Mouse (Mus musculus) MEL (cell line): Measurements from ENCODE around the gene Lbx2. TPM values are rescaled to one million over a fixed set of nuclear protein-coding genes. Genes with fewer than 3 reads are reported as not detected.

Experiments
- DNase-seq: peaks from one replicate; pipeline ENCODE4 v3.0.0; 2011; ENCODE audit warnings: low read depth, low spot score
- H3K27ac ChIP-seq: 2 replicates; pipeline ENCODE4 v1.5.1; 2012; ENCODE audit warnings: low read depth, mild to moderate bottlenecking, control low read depth, low read length, moderate library complexity; ENCODE audit not compliant: control insufficient read depth
- H3K27me3 ChIP-seq, 2 experiments: fragments of 150-350 bp in 1 of 2; sonication (generic) in 1 of 2; 2 replicates each; pipeline ENCODE4 v1.6.1; 2012; ENCODE audit warnings: low read length in 2 of 2, mild to moderate bottlenecking in 2 of 2, improper control_type of control experiment in 1 of 2, moderate library complexity in 1 of 2; ENCODE audit not compliant: insufficient read depth in 2 of 2, control insufficient read depth in 1 of 2
- H3K36me3 ChIP-seq, 2 experiments: 2 replicates each; pipeline ENCODE4 v1.6.1; 2012 to 2014; ENCODE audit warnings: low read length in 2 of 2, improper control_type of control experiment in 1 of 2, inconsistent platforms in 1 of 2, mild to moderate bottlenecking in 1 of 2; ENCODE audit not compliant: insufficient read depth in 2 of 2, control insufficient read depth in 1 of 2
- H3K4me1 ChIP-seq, 2 experiments: fragments of 150-350 bp in 1 of 2; sonication (generic) in 1 of 2; 2 replicates each; pipeline ENCODE4 v1.6.1; 2012; ENCODE audit warnings: low read length in 2 of 2, improper control_type of control experiment in 1 of 2, mild to moderate bottlenecking in 1 of 2; ENCODE audit not compliant: insufficient read depth in 2 of 2, control insufficient read depth in 1 of 2
- H3K4me3 ChIP-seq, 2 experiments: fragments of 150-350 bp in 1 of 2; sonication (generic) in 1 of 2; 2 replicates each; pipeline ENCODE4 v1.5.1; 2012; ENCODE audit warnings: low read depth in 2 of 2, low read length in 2 of 2, mild to moderate bottlenecking in 2 of 2, moderate library complexity in 2 of 2, control low read depth in 1 of 2, improper control_type of control experiment in 1 of 2; ENCODE audit not compliant: control insufficient read depth in 1 of 2, insufficient read depth in 1 of 2
- H3K79me2 ChIP-seq: 2 replicates; pipeline ENCODE4 v1.6.1; 2012; ENCODE audit warnings: mild to moderate bottlenecking, low read length, moderate library complexity; ENCODE audit not compliant: control insufficient read depth, poor library complexity, insufficient read depth
- H3K9ac ChIP-seq: 2 replicates; pipeline ENCODE4 v1.6.1; 2012; ENCODE audit warnings: low read depth, mild to moderate bottlenecking, control low read depth, low read length, moderate library complexity; ENCODE audit not compliant: control insufficient read depth, poor library complexity, severe bottlenecking
- H3K9me3 ChIP-seq: fragments of 150-350 bp; sonication (generic); replicated peaks from 2 replicates; pipeline ENCODE4 v1.6.1; 2012; ENCODE audit warnings: mild to moderate bottlenecking, low read length, improper control_type of control experiment, moderate library complexity; ENCODE audit not compliant: insufficient read depth
- BHLHE40 ChIP-seq: IDR thresholded peaks from 2 replicates; pipeline ENCODE4 v1.6.1; 2012; ENCODE audit warnings: low read depth, mild to moderate bottlenecking, inconsistent platforms, low read length, improper control_type of control experiment, borderline replicate concordance
- CHD1 ChIP-seq: IDR thresholded peaks from 2 replicates; pipeline ENCODE4 v1.6.1; 2012; ENCODE audit warnings: low read depth, mild to moderate bottlenecking, inconsistent platforms, low read length, improper control_type of control experiment
- CHD2 ChIP-seq: IDR thresholded peaks from 2 replicates; pipeline ENCODE4 v1.6.1; 2011; ENCODE audit warnings: low read length, improper control_type of control experiment
- CTCF ChIP-seq, 3 experiments: IDR thresholded peaks in 2 of 3; conservative IDR thresholded peaks in 1 of 3; 2 replicates each; pipeline ENCODE4 v1.5.1; 2011 to 2012; ENCODE audit warnings: low read length in 3 of 3, low read depth in 2 of 3, mild to moderate bottlenecking in 2 of 3, improper control_type of control experiment in 1 of 3, inconsistent platforms in 1 of 3, mixed read lengths in 1 of 3, moderate library complexity in 1 of 3; ENCODE audit not compliant: control insufficient read depth in 1 of 3, insufficient read depth in 1 of 3, poor library complexity in 1 of 3, severe bottlenecking in 1 of 3
- E2F4 ChIP-seq: IDR thresholded peaks from 2 replicates; pipeline ENCODE4 v1.6.1; 2011; ENCODE audit warnings: low read depth, low read length, improper control_type of control experiment, borderline replicate concordance
- ELF1 ChIP-seq: IDR thresholded peaks from 2 replicates; pipeline ENCODE4 v1.6.1; 2014; ENCODE audit warnings: low read depth, mild to moderate bottlenecking, inconsistent platforms, low read length, improper control_type of control experiment, moderate library complexity
- EP300 ChIP-seq, 2 experiments: IDR thresholded peaks; 2 replicates each; pipeline ENCODE4 v1.6.1; 2011; ENCODE audit warnings: improper control_type of control experiment in 2 of 2, low read length in 2 of 2, low read depth in 1 of 2, mild to moderate bottlenecking in 1 of 2
- ETS1 ChIP-seq: IDR thresholded peaks from 2 replicates; pipeline ENCODE4 v1.6.1; 2012; ENCODE audit warnings: low read depth, mild to moderate bottlenecking, inconsistent platforms, low read length, improper control_type of control experiment, moderate library complexity
- GABPA ChIP-seq: IDR thresholded peaks from 2 replicates; pipeline ENCODE4 v1.6.1; 2012; ENCODE audit warnings: low read depth, mild to moderate bottlenecking, inconsistent platforms, low read length, improper control_type of control experiment, moderate library complexity
- GATA1 ChIP-seq: IDR thresholded peaks from 2 replicates; pipeline ENCODE4 v1.6.1; 2011; ENCODE audit warnings: low read depth, low read length, improper control_type of control experiment
- HCFC1 ChIP-seq: IDR thresholded peaks from 2 replicates; pipeline ENCODE4 v1.6.1; 2012; ENCODE audit warnings: low read depth, mild to moderate bottlenecking, inconsistent platforms, low read length, improper control_type of control experiment, moderate library complexity
- JUND ChIP-seq: IDR thresholded peaks from 2 replicates; pipeline ENCODE4 v1.6.1; 2011; ENCODE audit warnings: low read depth, mild to moderate bottlenecking, improper control_type of control experiment, low read length
- KAT2A ChIP-seq: conservative IDR thresholded peaks from 2 replicates; pipeline ENCODE4 v1.6.1; 2012; ENCODE audit warnings: low read depth, low read length, improper control_type of control experiment, inconsistent platforms
- MAFK ChIP-seq: IDR thresholded peaks from 2 replicates; pipeline ENCODE4 v1.6.1; 2011; ENCODE audit warnings: low read depth, mild to moderate bottlenecking, low read length, improper control_type of control experiment, borderline replicate concordance
- MAX ChIP-seq: IDR thresholded peaks from 2 replicates; pipeline ENCODE4 v1.6.1; 2011; ENCODE audit warnings: low read length, improper control_type of control experiment
- MAZ ChIP-seq: IDR thresholded peaks from 2 replicates; pipeline ENCODE4 v1.6.1; 2012; ENCODE audit warnings: low read depth, mild to moderate bottlenecking, inconsistent platforms, low read length, improper control_type of control experiment
- MEF2A ChIP-seq: IDR thresholded peaks from 2 replicates; pipeline ENCODE4 v1.6.1; 2014; ENCODE audit warnings: low read depth, mild to moderate bottlenecking, inconsistent platforms, low read length, improper control_type of control experiment; ENCODE audit not compliant: poor library complexity, insufficient replicate concordance, severe bottlenecking; ENCODE audit errors: extremely low read depth
- MYB ChIP-seq: IDR thresholded peaks from 2 replicates; pipeline ENCODE4 v1.6.1; 2011; ENCODE audit warnings: mild to moderate bottlenecking, low read depth, low read length, improper control_type of control experiment
- NELFE ChIP-seq: IDR thresholded peaks from 2 replicates; pipeline ENCODE4 v1.6.1; 2011; ENCODE audit warnings: low read depth, low read length, improper control_type of control experiment
- NRF1 ChIP-seq: IDR thresholded peaks from 2 replicates; pipeline ENCODE4 v1.6.1; 2014; ENCODE audit warnings: low read depth, mild to moderate bottlenecking, inconsistent platforms, low read length, improper control_type of control experiment, moderate library complexity; ENCODE audit not compliant: poor library complexity, insufficient read depth, severe bottlenecking
- POLR2A ChIP-seq, 2 experiments: IDR thresholded peaks; 2 replicates each; pipeline ENCODE4 v1.6.1; 2011 to 2012; ENCODE audit warnings: low read length in 2 of 2, mild to moderate bottlenecking in 2 of 2, control low read depth in 1 of 2, improper control_type of control experiment in 1 of 2, low read depth in 1 of 2, moderate library complexity in 1 of 2; ENCODE audit not compliant: control insufficient read depth in 1 of 2, insufficient read depth in 1 of 2, poor library complexity in 1 of 2
- POLR2AphosphoS2 ChIP-seq: IDR thresholded peaks from 2 replicates; pipeline ENCODE4 v1.6.1; 2011; ENCODE audit warnings: low read length, improper control_type of control experiment
- POLR2AphosphoS5 ChIP-seq: IDR thresholded peaks from 2 replicates; pipeline ENCODE4 v1.6.1; 2012; ENCODE audit warnings: low read depth, borderline replicate concordance, mild to moderate bottlenecking, inconsistent platforms, low read length, moderate library complexity, mixed read lengths
- RCOR1 ChIP-seq: IDR thresholded peaks from 2 replicates; pipeline ENCODE4 v1.6.1; 2012; ENCODE audit warnings: low read depth, mild to moderate bottlenecking, inconsistent platforms, low read length, improper control_type of control experiment
- SMC3 ChIP-seq: IDR thresholded peaks from 2 replicates; pipeline ENCODE4 v1.6.1; 2011; ENCODE audit warnings: low read depth, low read length, improper control_type of control experiment
- TCF12 ChIP-seq: IDR thresholded peaks from 2 replicates; pipeline ENCODE4 v1.6.1; 2014; ENCODE audit warnings: low read depth, mild to moderate bottlenecking, inconsistent platforms, low read length, improper control_type of control experiment, moderate library complexity
- UBTF ChIP-seq: IDR thresholded peaks from 2 replicates; pipeline ENCODE4 v1.6.1; 2012; ENCODE audit warnings: low read depth, mild to moderate bottlenecking, inconsistent platforms, low read length, improper control_type of control experiment, moderate library complexity, borderline replicate concordance; ENCODE audit not compliant: insufficient read depth
- USF1 ChIP-seq: IDR thresholded peaks from 2 replicates; pipeline ENCODE4 v1.6.1; 2014; ENCODE audit warnings: low read depth, mild to moderate bottlenecking, inconsistent platforms, low read length, improper control_type of control experiment, moderate library complexity
- USF2 ChIP-seq, 2 experiments: IDR thresholded peaks; 2 replicates each; pipeline ENCODE4 v1.6.1; 2011 to 2012; ENCODE audit warnings: improper control_type of control experiment in 2 of 2, low read length in 2 of 2, borderline replicate concordance in 1 of 2, inconsistent platforms in 1 of 2, low read depth in 1 of 2, mild to moderate bottlenecking in 1 of 2; ENCODE audit not compliant: insufficient read depth in 1 of 2
- ZKSCAN1 ChIP-seq: IDR thresholded peaks from 2 replicates; pipeline ENCODE4 v1.6.1; 2012; ENCODE audit warnings: low read depth, mild to moderate bottlenecking, inconsistent platforms, low read length, improper control_type of control experiment, moderate library complexity
- polyA plus RNA-seq, 2 experiments: library from polyadenylated mRNA; stranded (reverse) in 1 of 2; unstranded in 1 of 2; fragments of >175 nt in 1 of 2; fragments of >200 nt in 1 of 2; gene quantifications; 2 replicates each; pipeline versions ENCODE4 v1.2.1 to v1.2.4; 2012; ENCODE audit warnings: low replicate concordance in 2 of 2, low read depth in 1 of 2; ENCODE audit not compliant: insufficient read length in 2 of 2, insufficient read depth in 1 of 2, missing spikeins in 1 of 2
- total RNA-seq: library from RNA; depleted of rRNA; stranded (reverse); fragments of 300-350 nt; gene quantifications from 2 replicates; pipeline ENCODE4 v1.2.3, GENCODE M21; 2012

Gene Lbx2
- total and polyA plus RNA-seq, 3 experiments, result 0.58 to 0.85 TPM; not detected in 1

DNA sequence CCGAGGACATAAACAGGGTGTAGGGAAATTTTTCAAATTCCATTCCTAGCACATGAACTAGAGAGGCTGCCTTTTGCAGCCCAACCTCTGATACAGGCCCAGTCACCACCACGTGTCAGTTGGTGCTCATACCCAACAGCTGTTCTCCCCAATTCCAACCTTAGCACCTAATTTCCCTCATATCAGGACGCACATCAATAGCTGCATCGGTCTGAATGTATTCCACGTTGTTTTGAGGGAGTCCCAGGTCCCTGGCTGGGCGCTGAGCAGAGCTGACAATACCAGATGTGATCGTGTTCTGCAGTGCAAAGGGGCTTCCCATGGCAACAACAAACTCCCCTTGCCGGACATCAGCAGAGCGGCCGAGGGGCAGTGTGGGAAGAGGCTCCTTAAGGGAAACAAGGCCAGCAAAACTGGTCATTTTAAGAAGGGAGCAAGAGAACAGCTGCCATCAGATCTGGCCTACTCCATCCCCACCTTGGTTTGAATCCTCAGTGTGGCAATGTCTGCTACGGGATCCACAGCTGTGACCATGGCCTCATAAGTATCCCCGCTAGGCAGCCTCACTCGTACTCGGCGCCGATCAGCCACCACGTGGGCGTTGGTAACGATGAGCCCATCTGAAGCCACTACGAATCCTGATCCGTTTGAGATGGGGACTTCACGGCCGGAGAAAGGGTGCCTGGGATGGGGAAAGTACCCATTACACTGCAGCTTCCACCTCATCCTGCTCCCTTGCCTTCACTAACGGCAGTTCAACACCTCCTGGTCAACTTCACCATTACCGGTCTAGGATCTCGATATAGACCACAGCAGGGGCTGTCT, 32.8 kb upstream of the Lbx2 start (continued):
- no peak for TF ChIP-seq GABPA
- no peak for TF ChIP-seq SMC3
- TF ChIP-seq CTCF (IDR thresholded peaks at IDR 0.05 in 2 of 3, conservative IDR thresholded peaks at IDR 0.05 in 1 of 3; ENCODE audit: control insufficient read depth in 1 of 3, insufficient read depth in 1 of 3, low read depth in 2 of 3, low read length in 3 of 3, poor library complexity in 1 of 3, severe bottlenecking in 1 of 3), result no peak

DNA sequence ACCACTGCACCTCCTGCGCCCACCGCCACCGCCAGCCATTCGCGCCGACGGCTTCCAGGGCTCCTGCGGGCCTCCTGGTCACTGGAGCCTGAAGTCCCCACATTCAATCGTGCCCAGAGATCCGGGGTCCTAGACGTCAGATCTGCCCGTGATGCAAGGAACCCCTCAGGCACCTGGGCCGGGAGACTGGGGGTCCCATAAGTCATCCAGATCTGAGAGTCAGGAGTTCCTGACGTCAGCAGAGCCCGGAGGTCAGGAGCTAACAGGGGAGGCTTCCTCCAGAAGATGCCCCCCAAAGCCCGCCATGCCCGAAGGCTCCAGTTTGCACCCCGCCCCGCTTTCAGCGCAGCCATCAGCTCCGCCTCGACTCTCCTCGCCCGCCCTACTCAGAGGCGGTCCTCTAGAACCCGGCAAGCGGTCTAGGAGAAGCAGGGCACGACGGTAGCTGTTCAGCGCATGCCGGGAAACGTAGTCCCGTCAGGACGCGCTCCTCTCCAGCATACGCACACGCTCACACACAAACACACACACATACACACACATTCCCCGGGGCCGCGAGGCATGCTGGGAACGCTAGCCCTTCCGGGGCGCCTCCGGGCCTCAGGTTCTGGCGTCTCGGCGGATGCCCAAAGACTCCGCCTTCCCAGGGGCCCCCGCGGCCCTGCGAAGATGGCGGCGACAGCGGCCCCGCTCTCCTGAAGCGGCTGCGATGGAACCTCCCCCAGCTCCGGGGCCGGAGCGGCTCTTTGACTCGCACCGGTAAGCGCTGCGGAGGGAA, 31.9 kb upstream of the Lbx2 start, which contains the start of gene Aup1:
Aup1 (plus strand) TSS at position 448 of the 778 bp plus-strand sequence.
- Histone ChIP-seq H3K36me3 (peaks cover 0 to 14% of the 10 kb centered on the region in 2 experiments), H3K4me1 (peaks cover 0 to 18% of the 10 kb centered on the region in 2 experiments; a peak in 3 of 4 replicates)
- TF ChIP-seq MYB (no peak), ELF1 (peak; percentile 96), HCFC1 (peak; percentile 99), POLR2A (IDR thresholded peaks at IDR 0.05; ENCODE audit: control insufficient read depth in 1 of 2, insufficient read depth in 1 of 2, low read depth in 1 of 2, low read length in 2 of 2, poor library complexity in 1 of 2) (peak; percentile 63 to 82; a peak in 3 of 4 replicates), POLR2AphosphoS5 (no peak), NRF1 (peak; percentile 56; the same call in 1 of the 2 replicates), ETS1 (peak; percentile 76), JUND (no peak), UBTF (no peak), USF2 (IDR thresholded peaks at IDR 0.05; ENCODE audit: borderline replicate concordance in 1 of 2, insufficient read depth in 1 of 2, low read depth in 1 of 2, low read length in 2 of 2) (no peak), TCF12 (peak; percentile 86), MAZ (peak; percentile 88), POLR2AphosphoS2 (peak; percentile 81), BHLHE40 (no peak), NELFE (peak; percentile 90), MEF2A (peak; percentile 68; the same call in 1 of the 2 replicates), E2F4 (0 out of 2 replicates have a peak, but pooled peaks have one; percentile 82), RCOR1 (0 out of 2 replicates have a peak, but pooled peaks have one; percentile 31), CHD1 (0 out of 2 replicates have a peak, but pooled peaks have one; percentile 45), GABPA (no peak), USF1 (peak; percentile 51; the same call in 1 of the 2 replicates), ZKSCAN1 (no peak), GATA1 (no peak), MAX (peak; percentile 86), MAFK (no peak), EP300 (IDR thresholded peaks at IDR 0.05; ENCODE audit: low read depth in 1 of 2, low read length in 2 of 2) (0 out of 4 replicates have a peak, but pooled peaks of 1 of the 2 experiments have one; percentile 34), CHD2 (no peak), KAT2A (peak; percentile 96)

More for the DNA sequence above, 31.9 kb upstream of the Lbx2 start, which contains the start of gene Aup1:
- peak; percentile 99 for DNase-seq
- Histone ChIP-seq H3K27ac (peak within 1 kb of the TSS; percentile 75), H3K9ac (peak within 1 kb of the TSS; percentile 97), H3K9me3 (no peaks in the 10 kb centered on the region), H3K79me2 (peaks cover 41% of the 10 kb centered on the region), H3K27me3 (no peaks in the 10 kb centered on the region), H3K4me3 (peak within 1 kb of the TSS; percentile 68 to 87)
